Mouse (Mus musculus) MEL-GATA-1-ER (cell line): ENCODE data around the gene Gm7138.
"Not testable (repeated sequence)": the region's sequence is repeated elsewhere in the genome, so short reads cannot be mapped to it uniquely, and the experiment has no call there.

Experiments
- DNase-seq: peaks from one replicate; pipeline ENCODE4 v3.0.0-alpha.2; 2012; ENCODE audit warnings: low read depth; ENCODE audit errors: extremely low read depth

The Gm7138 gene

DNA sequence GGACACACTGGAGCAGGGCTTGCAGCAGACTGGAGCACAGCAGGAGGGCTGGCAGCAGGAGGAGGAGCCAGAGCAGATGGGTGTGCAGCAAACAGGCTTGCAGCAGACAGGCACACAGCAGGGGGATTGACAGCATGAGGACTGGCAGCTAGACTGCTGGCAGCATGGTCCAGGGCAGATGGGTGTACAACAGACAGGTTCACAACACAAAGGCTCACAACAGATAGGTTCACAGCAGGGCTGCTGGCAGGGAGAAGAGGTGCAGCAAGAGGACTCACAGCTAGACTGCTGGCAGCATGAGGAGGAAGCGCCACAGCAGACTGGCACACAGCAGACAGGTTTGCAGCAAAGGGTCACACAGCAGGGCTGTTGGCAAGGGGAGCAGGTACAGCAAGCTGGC is 26.1 kb downstream of the Gm7138 start:
- DNase-seq, result not testable (repeated sequence)

DNA sequence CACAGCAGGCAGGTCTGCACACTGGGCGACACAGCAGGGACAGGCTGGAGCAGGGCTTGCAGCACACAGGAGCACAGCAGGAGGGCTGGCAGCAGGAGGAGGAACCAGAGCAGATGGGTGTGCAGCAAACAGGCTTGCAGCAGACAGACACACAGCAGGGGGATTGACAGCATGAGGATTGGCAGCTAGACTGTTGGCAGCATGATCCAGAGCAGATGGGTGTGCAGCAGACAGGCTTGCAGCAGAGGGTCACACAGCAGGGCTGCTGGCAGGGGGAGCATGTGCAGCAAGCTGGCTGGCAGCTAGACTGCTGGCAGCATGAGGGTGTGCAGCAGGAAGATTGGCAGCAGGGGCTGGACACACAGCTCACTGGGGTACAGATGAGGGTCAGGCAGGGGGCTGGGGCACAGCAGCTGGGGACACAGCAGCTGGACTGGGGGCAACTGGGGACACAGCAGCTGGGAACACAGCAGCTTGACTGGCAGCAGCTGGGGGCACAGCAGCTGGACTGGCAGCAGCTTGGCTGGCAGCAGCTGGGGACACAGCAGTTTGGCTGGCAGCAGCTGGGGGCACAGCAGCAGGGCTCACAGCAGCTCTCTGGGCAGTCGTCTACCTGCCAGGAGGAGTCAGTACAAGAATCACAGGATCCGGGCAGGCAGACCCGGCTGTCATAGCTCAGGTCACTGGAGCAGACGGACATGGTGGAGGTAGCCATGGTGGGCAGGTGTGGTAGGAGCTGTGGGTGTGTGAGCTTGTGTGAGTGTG is 34.6 kb downstream of the Gm7138 start, which contains the start of gene Gm18596:
Gene Gm18596 (minus strand): TSS at position 715 of the 765 bp plus-strand sequence.
- not testable (repeated sequence) for DNase-seq

DNA sequence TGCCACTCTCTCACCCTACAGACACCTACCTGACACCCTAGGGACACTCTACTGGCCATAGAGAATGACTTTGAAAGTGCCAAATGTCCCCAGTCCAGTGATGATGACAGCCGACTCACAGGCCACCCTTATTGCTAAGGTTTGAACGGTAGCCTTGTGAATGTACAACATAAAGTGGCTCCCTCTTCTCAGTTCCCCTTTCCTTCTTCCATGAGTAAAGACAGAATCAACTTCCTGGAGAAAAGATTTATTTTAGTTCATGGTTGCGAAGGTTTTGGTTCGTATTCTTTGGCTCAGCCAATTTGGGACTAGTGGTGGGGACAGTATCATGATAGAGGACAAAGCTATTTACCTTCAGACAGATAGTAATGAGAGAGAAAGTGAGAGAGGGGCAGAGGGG is 37.8 kb downstream of the Gm7138 start:
- DNase-seq, result no peak

GRCm38 (mm10) chr10:77735928-77736327 is 40.8 kb downstream of the Gm7138 start:
- no peak for DNase-seq

- DNase-seq, result peak; percentile 24
Observed at GRCm38 (mm10) chr10:77729241-77729640, 47.5 kb downstream of the Gm7138 start.

DNA sequence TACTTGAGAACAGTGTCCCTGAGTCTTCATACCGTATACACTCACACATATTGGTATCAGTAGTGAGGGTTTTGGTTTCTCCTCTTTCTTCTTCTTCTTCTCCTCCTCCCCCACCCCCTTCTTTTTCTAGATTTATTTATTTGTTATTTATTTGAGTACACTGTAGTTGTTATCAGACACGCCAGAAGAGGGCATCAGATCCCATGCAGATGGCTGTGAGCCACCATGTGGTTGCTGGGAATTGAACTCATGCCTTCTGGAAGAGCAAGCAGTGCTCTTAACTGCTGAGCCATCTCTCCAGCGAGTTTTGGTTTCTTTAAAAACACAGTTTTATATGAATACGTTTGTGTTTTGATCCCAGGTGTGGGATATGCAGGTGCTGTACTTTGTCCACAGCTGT is 48.5 kb downstream of the Gm7138 start:
- no peak for DNase-seq
